Mouse (Mus musculus) kidney, embryonic 14.5 days (tissue): Measurements from ENCODE around the gene Pmepa1. TPM values are rescaled to one million over a fixed set of nuclear protein-coding genes. Genes with fewer than 3 reads are reported as not detected.

Experiments
- ATAC-seq: fragments of 200-750 bp; cut with Nextera tagmentation; 2 replicates; pipeline ENCODE4 v1.8.0; 2017; ENCODE audit warnings: moderate number of reproducible peaks, mild to moderate bottlenecking, moderate TSS enrichment, moderate library complexity; ENCODE audit not compliant: low FRiP score, low TSS enrichment
- H3K27ac ChIP-seq: fragments of 300-500 bp; sonication (generic); 2 replicates; pipeline ENCODE4 v1.5.1; 2014; ENCODE audit warnings: low read depth, mild to moderate bottlenecking, low read length, moderate library complexity, mixed read lengths
- H3K27me3 ChIP-seq: fragments of 300-500 bp; sonication (generic); 2 replicates; pipeline ENCODE4 v1.6.1; 2014; ENCODE audit warnings: mild to moderate bottlenecking, low read length; ENCODE audit not compliant: control insufficient read depth, insufficient read depth
- H3K36me3 ChIP-seq: fragments of 300-500 bp; sonication (generic); 2 replicates; pipeline ENCODE4 v1.6.1; 2014; ENCODE audit warnings: low read length, mixed read lengths; ENCODE audit not compliant: control insufficient read depth, insufficient read depth
- H3K4me1 ChIP-seq: fragments of 300-500 bp; sonication (generic); 2 replicates; pipeline ENCODE4 v1.6.1; 2014; ENCODE audit warnings: low read length, mixed read lengths; ENCODE audit not compliant: control insufficient read depth, insufficient read depth
- H3K4me2 ChIP-seq: fragments of 300-500 bp; sonication (generic); replicated peaks from 2 replicates; pipeline ENCODE4 v1.6.1; 2014; ENCODE audit warnings: low read depth, mild to moderate bottlenecking, low read length
- H3K4me3 ChIP-seq: fragments of 300-500 bp; sonication (generic); 2 replicates; pipeline ENCODE4 v1.5.1; 2014; ENCODE audit warnings: mild to moderate bottlenecking, low read length
- H3K9ac ChIP-seq: fragments of 300-500 bp; sonication (generic); 2 replicates; pipeline ENCODE4 v1.6.1; 2014; ENCODE audit warnings: low read depth, mild to moderate bottlenecking, low read length, moderate library complexity
- H3K9me3 ChIP-seq: fragments of 300-500 bp; sonication (generic); 2 replicates; pipeline ENCODE4 v1.6.1; 2016; ENCODE audit warnings: low read length; ENCODE audit not compliant: control insufficient read depth
- WGBS: fragments of 180-500 bp; shearing (Covaris S2); extraction: QIAGEN DNeasy Blood & Tissue Kit; methylation state at CpG from one replicate; pipeline ENCODE4 v1.1.7; 2014; 5-methylcytosine and 5-hydroxymethylcytosine counted together
- polyA plus RNA-seq: library from polyadenylated mRNA; unstranded; fragments of >200 nt; fragmentation: Nextera tagmentation; extraction: Ambion mirVana; gene quantifications from 2 replicates; pipeline ENCODE4 v1.2.1, GENCODE M21; 2014

The Pmepa1 gene
- polyA plus RNA-seq, 1 experiment from 2014 or later, result 4.9 TPM

DNA sequence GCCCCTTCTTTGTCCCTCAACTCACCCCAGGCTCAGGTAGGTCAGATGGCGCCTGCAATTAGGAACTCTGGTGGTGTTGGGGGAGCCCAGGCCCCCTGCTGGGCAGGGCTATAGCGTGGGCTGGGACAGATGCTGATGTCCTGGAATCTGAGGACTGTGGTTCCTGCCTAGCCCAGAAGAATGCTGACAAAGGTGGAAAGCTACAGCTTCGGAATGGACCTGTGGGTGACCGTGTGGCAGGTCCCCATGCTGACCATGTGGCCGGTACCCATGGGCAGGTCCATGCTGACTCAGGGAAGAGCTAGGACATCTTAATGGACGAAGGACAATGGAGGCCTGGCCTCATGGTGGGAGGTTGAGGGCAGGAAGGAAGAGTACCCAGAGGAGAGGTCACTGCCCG lies 93.5 kb downstream of the Pmepa1 start:
- H3K4me1 ChIP-seq, result peaks cover 4% of the 10 kb centered on the region; the same call in 1 of the 2 replicates
- ATAC-seq, result no peak
- no peaks in the 10 kb centered on the region for H3K36me3 ChIP-seq
- H3K9ac ChIP-seq, result no peak overlapping the region
- WGBS, result 86% methylated on average over 7 of the region's 7 CpGs
- no peaks in the 10 kb centered on the region for H3K9me3 ChIP-seq
- H3K4me3 ChIP-seq, result no peak overlapping the region
- H3K4me2 ChIP-seq, result no peak overlapping the region
- peaks cover 24% of the 10 kb centered on the region for H3K27me3 ChIP-seq
- H3K27ac ChIP-seq, result no peak overlapping the region

DNA sequence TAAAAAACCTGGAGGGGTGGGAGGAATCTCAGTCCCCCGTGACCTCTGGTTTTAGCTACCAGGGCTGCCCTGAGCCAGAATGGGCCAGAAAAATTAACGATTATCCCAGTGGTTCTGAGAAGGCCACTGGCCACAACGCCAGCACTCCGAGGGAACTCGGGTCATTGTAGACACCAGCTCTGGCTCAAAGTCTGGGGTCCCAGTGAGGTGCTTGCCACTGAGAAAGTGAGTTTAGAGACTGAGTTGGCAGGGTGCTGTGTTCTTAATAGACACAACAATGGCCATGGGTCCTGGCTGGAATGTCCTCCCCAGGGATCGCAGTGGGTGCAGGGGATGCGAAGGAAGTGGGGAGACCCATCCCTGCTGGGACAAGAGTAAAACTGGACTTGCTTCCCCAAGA lies 94.4 kb downstream of the Pmepa1 start:
- Histone ChIP-seq H3K4me2 (no peak overlapping the region), H3K9me3 (no peaks in the 10 kb centered on the region), H3K9ac (no peak overlapping the region), H3K27me3 (peaks cover 24% of the 10 kb centered on the region), H3K36me3 (no peaks in the 10 kb centered on the region), H3K4me1 (peaks cover 4% of the 10 kb centered on the region; the same call in 1 of the 2 replicates), H3K4me3 (no peak overlapping the region), H3K27ac (no peak overlapping the region)
- no peak for ATAC-seq
- WGBS, result 86% methylated on average over 7 of the region's 7 CpGs

DNA sequence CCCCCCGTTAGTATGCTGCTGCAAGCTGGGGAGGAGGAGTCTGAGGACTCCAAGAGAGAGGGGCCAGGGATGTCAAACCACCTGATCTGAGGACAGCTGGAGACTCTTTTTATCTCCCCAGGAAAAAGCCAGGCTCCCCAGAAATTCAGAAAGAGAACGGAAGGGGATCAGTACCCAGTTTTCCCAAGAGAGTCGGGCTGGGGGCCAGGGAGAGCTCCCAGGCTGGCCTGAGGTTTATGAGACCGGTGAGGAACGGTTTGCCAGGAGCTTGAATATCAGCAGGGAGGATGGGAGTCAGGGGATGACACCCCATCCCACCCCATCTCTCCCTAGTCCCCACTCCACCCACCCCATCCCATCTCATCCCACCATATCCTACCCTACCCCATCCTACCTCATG lies 94.8 kb downstream of the Pmepa1 start:
- 70% methylated on average over 4 of the region's 5 CpGs for WGBS
- Histone ChIP-seq H3K27me3 (peaks cover 24% of the 10 kb centered on the region), H3K4me3 (no peak overlapping the region), H3K4me1 (peaks cover 4% of the 10 kb centered on the region; the same call in 1 of the 2 replicates), H3K9me3 (no peaks in the 10 kb centered on the region), H3K9ac (no peak overlapping the region), H3K36me3 (no peaks in the 10 kb centered on the region), H3K4me2 (no peak overlapping the region), H3K27ac (no peak overlapping the region)
- no peak for ATAC-seq

DNA sequence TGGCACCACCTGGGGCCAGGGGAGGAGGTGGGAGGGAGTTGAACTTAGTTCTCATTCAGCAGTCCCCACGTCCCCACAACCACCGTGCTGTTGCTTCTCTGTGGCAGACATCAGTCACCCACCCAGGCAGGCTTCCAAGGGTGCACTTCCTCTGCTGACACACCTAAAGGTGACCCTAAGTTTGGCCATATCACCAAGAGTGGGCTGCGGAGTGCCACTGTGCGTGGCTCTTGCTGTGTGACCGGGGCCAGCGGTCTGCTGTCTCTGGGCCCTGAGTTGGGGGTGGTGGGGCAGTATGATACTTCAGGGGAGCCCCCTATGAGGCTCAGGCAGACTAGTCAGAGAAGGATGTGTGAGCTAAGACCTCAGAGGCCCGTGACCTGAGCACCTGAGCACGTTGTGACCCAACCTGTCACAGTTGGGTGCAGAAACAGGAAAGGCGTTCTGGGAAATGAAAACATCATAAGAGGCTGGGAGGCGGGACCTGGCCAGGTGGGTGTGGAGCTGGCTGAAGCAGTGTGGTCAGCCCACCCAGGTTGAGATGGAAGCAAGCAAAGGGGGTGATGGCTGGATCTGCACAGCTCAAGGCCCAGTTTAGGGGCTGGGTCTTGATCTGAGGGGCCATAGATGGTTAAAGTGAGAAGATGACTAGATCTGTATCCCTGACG lies 95.5 kb downstream of the Pmepa1 start:
- no peaks in the 10 kb centered on the region for H3K36me3 ChIP-seq
- 61% methylated on average over 11 of the region's 11 CpGs for WGBS
- H3K4me1 ChIP-seq, result peaks cover 4% of the 10 kb centered on the region; the same call in 1 of the 2 replicates
- ATAC-seq, result no peak
- no peak overlapping the region for H3K4me3 ChIP-seq
- H3K4me2 ChIP-seq, result no peak overlapping the region
- no peak overlapping the region for H3K27ac ChIP-seq
- H3K27me3 ChIP-seq, result peaks cover 22% of the 10 kb centered on the region
- peaks cover 1% of the 10 kb centered on the region; the same call in 1 of the 2 replicates for H3K9me3 ChIP-seq
- H3K9ac ChIP-seq, result no peak overlapping the region

DNA sequence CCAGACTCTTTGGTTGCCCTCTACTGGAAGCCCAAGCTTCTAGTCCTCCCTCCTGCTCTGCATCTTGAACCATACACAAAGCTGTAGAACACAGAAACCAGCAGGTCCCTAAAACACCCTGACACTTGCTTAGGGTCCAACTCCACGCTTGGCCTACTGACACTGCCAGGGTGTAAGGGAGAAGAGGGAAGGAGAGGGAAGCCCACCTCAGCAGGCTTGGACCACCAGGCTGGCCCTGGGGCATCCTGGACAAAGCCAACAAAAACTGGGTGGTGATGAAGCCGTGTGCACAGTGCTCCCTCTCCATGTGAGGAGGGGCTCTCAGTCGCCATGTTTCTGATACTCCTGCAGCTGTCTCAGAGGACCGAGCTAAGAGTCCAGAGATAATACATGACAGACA lies 96.3 kb downstream of the Pmepa1 start:
- ATAC-seq, result no peak
- Histone ChIP-seq H3K4me2 (no peak overlapping the region), H3K4me1 (peaks cover 4% of the 10 kb centered on the region; the same call in 1 of the 2 replicates), H3K4me3 (no peak overlapping the region), H3K27me3 (peaks cover 21% of the 10 kb centered on the region), H3K9me3 (peaks cover 7% of the 10 kb centered on the region; the same call in 1 of the 2 replicates), H3K36me3 (no peaks in the 10 kb centered on the region), H3K9ac (no peak overlapping the region), H3K27ac (no peak overlapping the region)
- WGBS, result 83% methylated on average over 4 of the region's 4 CpGs

DNA sequence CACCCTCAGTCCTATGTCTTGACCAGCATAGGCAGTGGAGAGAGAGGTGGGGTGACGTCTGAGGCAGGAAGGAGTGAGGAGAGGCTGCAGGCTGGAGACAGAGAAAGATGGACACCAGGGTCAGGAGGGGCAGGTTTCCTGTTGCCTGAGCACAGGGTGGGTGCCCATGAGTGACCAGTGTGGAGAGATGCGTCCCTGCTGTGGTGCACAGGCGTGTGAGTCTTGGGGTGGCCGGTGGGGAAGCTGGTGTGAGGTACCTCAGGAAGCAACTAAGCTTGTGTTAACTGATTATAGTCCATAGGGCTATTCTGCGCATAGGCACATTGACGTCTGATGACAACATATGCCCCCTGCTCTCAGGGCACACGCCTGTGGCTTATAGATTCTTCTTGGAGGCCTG lies 97.3 kb downstream of the Pmepa1 start:
- ATAC-seq, result no peak
- no peak overlapping the region for H3K9ac ChIP-seq
- 76% methylated on average over 7 of the region's 7 CpGs for WGBS
- H3K36me3 ChIP-seq, result no peaks in the 10 kb centered on the region
- peaks cover 10% of the 10 kb centered on the region for H3K4me1 ChIP-seq
- H3K9me3 ChIP-seq, result peaks cover 7% of the 10 kb centered on the region; the same call in 1 of the 2 replicates
- H3K27me3 ChIP-seq, result peaks cover 15% of the 10 kb centered on the region
- no peak overlapping the region for H3K27ac ChIP-seq
- H3K4me2 ChIP-seq, result no peak overlapping the region
- H3K4me3 ChIP-seq, result no peak overlapping the region

DNA sequence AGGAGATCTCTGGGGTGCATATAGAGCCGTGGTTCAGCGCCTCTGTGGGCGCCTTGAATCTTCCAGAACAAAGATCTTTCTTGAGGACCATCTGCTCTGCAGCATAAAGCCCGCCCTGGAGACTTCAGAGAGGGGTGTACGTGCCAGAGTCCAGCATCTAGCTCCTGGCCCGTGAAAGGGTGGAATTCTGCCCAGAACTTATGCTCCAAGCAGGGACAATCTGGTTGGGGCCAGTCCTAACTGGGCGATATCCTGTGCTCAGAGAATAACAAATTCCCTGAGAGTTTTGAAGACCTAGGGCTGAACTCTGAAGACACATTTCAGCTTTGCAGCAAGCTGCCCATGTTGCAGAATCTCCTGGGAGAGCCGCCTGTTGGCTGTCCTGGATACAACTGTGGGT lies 98.4 kb downstream of the Pmepa1 start:
- Histone ChIP-seq H3K4me3 (no peak overlapping the region), H3K36me3 (no peaks in the 10 kb centered on the region), H3K4me1 (peaks cover 21% of the 10 kb centered on the region), H3K9ac (no peak overlapping the region), H3K27ac (no peak overlapping the region), H3K4me2 (no peak overlapping the region), H3K9me3 (peaks cover 7% of the 10 kb centered on the region; the same call in 1 of the 2 replicates), H3K27me3 (peaks cover 12% of the 10 kb centered on the region; the same call in 1 of the 2 replicates)
- 85% methylated on average over 8 of the region's 8 CpGs for WGBS
- no peak for ATAC-seq

DNA sequence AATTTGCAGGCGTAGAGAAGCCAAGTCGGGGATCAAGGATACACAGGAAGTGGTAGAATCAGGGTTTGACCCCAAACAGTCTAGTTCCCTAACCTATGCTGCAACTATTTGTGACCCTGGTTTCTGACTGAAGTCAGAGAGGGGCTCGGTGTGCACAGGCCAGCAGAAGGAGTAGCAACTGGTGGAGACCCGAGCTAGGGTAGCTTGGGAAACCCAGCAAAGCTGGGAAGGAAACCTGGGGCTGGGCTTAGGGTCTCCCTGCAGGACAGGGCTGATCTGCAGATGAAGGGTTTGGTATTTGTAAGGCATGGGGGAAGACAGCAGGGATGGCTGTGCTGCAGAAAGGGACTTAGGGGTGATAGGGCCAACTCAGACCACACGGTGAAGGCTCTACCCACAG lies 98.9 kb downstream of the Pmepa1 start:
- H3K4me1 ChIP-seq, result peaks cover 25% of the 10 kb centered on the region
- no peak overlapping the region for H3K4me3 ChIP-seq
- 74% methylated on average over 5 of the region's 5 CpGs for WGBS
- H3K9me3 ChIP-seq, result peaks cover 7% of the 10 kb centered on the region; the same call in 1 of the 2 replicates
- H3K9ac ChIP-seq, result no peak overlapping the region
- no peak overlapping the region for H3K4me2 ChIP-seq
- H3K27ac ChIP-seq, result no peak overlapping the region
- no peaks in the 10 kb centered on the region for H3K36me3 ChIP-seq
- peaks cover 12% of the 10 kb centered on the region; the same call in 1 of the 2 replicates for H3K27me3 ChIP-seq
- no peak for ATAC-seq

DNA sequence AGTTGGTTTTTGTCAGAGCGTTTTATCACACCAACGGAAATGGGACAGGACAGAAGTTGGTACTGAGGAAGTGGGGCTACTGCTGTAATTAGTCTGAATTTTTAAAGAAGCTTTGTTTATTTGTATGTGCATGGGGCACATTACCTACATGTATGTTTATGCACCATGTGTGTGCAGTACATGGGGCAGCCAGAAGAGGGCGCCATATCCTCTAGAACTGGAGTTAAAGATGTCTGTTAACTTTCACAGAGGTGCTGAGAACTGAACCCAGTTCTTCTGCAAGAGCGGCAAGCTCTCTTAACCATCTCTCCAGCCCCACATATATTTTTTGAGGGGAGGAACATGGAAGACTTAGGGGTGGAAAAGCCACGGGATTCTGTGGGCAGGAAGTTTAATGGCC lies 100.6 kb downstream of the Pmepa1 start:
- peaks cover 7% of the 10 kb centered on the region; the same call in 1 of the 2 replicates for H3K9me3 ChIP-seq
- H3K9ac ChIP-seq, result no peak overlapping the region
- no peak overlapping the region for H3K27ac ChIP-seq
- WGBS, result 93% methylated on average over 5 of the region's 5 CpGs
- H3K4me1 ChIP-seq, result peaks cover 35% of the 10 kb centered on the region
- ATAC-seq, result no peak
- no peak overlapping the region for H3K4me2 ChIP-seq
- peaks cover 6% of the 10 kb centered on the region; the same call in 1 of the 2 replicates for H3K27me3 ChIP-seq
- no peaks in the 10 kb centered on the region for H3K36me3 ChIP-seq
- no peak overlapping the region for H3K4me3 ChIP-seq
